Mouse (Mus musculus) ES-Bruce4 (cell line): ENCODE measurements at regions not wholly inside any gene's neighbourhood (a gene's known extent, or its start where the extent isn't known, plus 50 kb on each side); places are given as distances from the start of the nearest gene placed in this dataset.

Source experiments
- EP300 ChIP-seq: IDR thresholded peaks from 2 replicates; pipeline ENCODE4 v1.6.1; 2011; ENCODE audit warnings: low read depth, low read length; ENCODE audit not compliant: insufficient read depth
- POLR2A ChIP-seq: IDR thresholded peaks from one replicate; pipeline ENCODE4 v1.8.1; 2011; ENCODE audit warnings: low read length; ENCODE audit not compliant: insufficient read depth

GRCm38 (mm10) chr13:31223016-31223415 is 249.0 kb downstream of the Gm5447 start:
- TF ChIP-seq EP300 (no peak), POLR2A (no peak)
